Mouse (Mus musculus) gastrocnemius, postnatal 25 days (tissue): ENCODE measurements around the gene Hal. TPM values are rescaled to one million over a fixed set of nuclear protein-coding genes. Genes with fewer than 3 reads are reported as not detected.

Experiments
- DNase-seq: peaks from one replicate; pipeline ENCODE4 v3.0.0; 2022
- long read RNA-seq, 2 experiments: library from polyadenylated mRNA; stranded (forward); transcript quantifications; one replicate each; pipeline ENCODE4 v2.0.0; 2021
- total RNA-seq, 2 experiments: library from RNA; stranded (reverse); gene quantifications; 1 replicate in 1 of 2; 2 replicates in 1 of 2; pipeline ENCODE4 v1.2.3; 2021

Gene Hal
- total RNA-seq: under 1 TPM; 0.21 to 0.33 TPM
- long read RNA-seq, experiment 1: 0 reads
- long read RNA-seq, experiment 2: 0 reads

GRCm38 (mm10) chr10:93488066-93488827 is at the start of gene Hal:
Gene Hal (plus strand): TSS chr10:93488768.
- no peak for DNase-seq

- no peak for DNase-seq
Measured at GRCm38 (mm10) chr10:93441501-93441900, 47.1 kb upstream of the Hal start.

GRCm38 (mm10) chr10:93442183-93442582 is 46.4 kb upstream of the Hal start:
- no peak for DNase-seq

GRCm38 (mm10) chr10:93444407-93444806 is 44.2 kb upstream of the Hal start:
- no peak for DNase-seq

- DNase-seq: no peak
Measured at GRCm38 (mm10) chr10:93447398-93447797, 41.2 kb upstream of the Hal start.

- no peak for DNase-seq
Measured at GRCm38 (mm10) chr10:93454652-93455014, 33.9 kb upstream of the Hal start.

- no peak for DNase-seq
Measured at GRCm38 (mm10) chr10:93460106-93460505, 28.5 kb upstream of the Hal start.

- DNase-seq: no peak
Measured at GRCm38 (mm10) chr10:93462692-93463382, 25.7 kb upstream of the Hal start.

- no peak for DNase-seq
Measured at GRCm38 (mm10) chr10:93463611-93464010, 25.0 kb upstream of the Hal start.

- DNase-seq: no peak
Measured at GRCm38 (mm10) chr10:93467259-93467658, 21.3 kb upstream of the Hal start.

GRCm38 (mm10) chr10:93467791-93468190 is 20.8 kb upstream of the Hal start:
- DNase-seq: no peak

- peak; percentile 70 for DNase-seq
Measured at GRCm38 (mm10) chr10:93471415-93471814, 17.2 kb upstream of the Hal start.

- DNase-seq: no peak
Measured at GRCm38 (mm10) chr10:93484511-93484910, 4.1 kb upstream of the Hal start.

- DNase-seq: peak; percentile 11
Measured at GRCm38 (mm10) chr10:93485055-93485691, 3.4 kb upstream of the Hal start.

GRCm38 (mm10) chr10:93486622-93487021 is 1.9 kb upstream of the Hal start:
- no peak for DNase-seq

GRCm38 (mm10) chr10:93488828-93489226 is 259 bp downstream of the Hal start:
- no peak for DNase-seq

- no peak for DNase-seq
Measured at GRCm38 (mm10) chr10:93490451-93490850, 1.9 kb downstream of the Hal start.

- DNase-seq: no peak
Measured at GRCm38 (mm10) chr10:93500864-93501263, 12.3 kb downstream of the Hal start.

- no peak for DNase-seq
Measured at GRCm38 (mm10) chr10:93501346-93501745, 12.8 kb downstream of the Hal start.

GRCm38 (mm10) chr10:93508383-93508970 is 19.9 kb downstream of the Hal start:
- no peak for DNase-seq

- no peak for DNase-seq
Measured at GRCm38 (mm10) chr10:93509532-93510153, 21.1 kb downstream of the Hal start.

GRCm38 (mm10) chr10:93515419-93515818 is 26.9 kb downstream of the Hal start:
- DNase-seq: no peak
